Mouse (Mus musculus) naive thymus-derived CD4-positive, alpha-beta T cell, adult 5 months (primary cell): ENCODE data around the gene Gm3285. TPM values are rescaled to one million over a fixed set of nuclear protein-coding genes. Genes with fewer than 3 reads are reported as not detected.

ENCODE experiments used
- polyA plus RNA-seq: library from polyadenylated mRNA; unstranded; fragments of 100-300 nt; shearing (Covaris generic); gene quantifications from one replicate; pipeline ENCODE4 v1.2.1, GENCODE M21; 2017

Gm3285 gene
- not detected for polyA plus RNA-seq

GRCm38 (mm10) chr10:77861675-77862074 lies at the start of gene Gm3285:
Gene Gm3285 (plus strand): TSS chr10:77861975.

GRCm38 (mm10) chr10:77814382-77814781 lies 47.4 kb upstream of the Gm3285 start, which contains the start of gene Gm2696:
Gene Gm2696 (plus strand): TSS chr10:77814682.

GRCm38 (mm10) chr10:77826951-77827350 lies 34.8 kb upstream of the Gm3285 start, which contains the start of gene Krtap10-4:
Gene Krtap10-4 (minus strand): TSS chr10:77827095.

GRCm38 (mm10) chr10:77835647-77836046 lies 26.1 kb upstream of the Gm3285 start, which contains the start of gene Krtap10-10:
Gene Krtap10-10 (plus strand): TSS chr10:77835947.

GRCm38 (mm10) chr10:77846503-77846902 lies 15.3 kb upstream of the Gm3285 start, which contains the start of gene Gm36176:
Gene Gm36176 (plus strand): TSS chr10:77846803.

GRCm38 (mm10) chr10:77852559-77852958 lies 9.2 kb upstream of the Gm3285 start, which contains the start of gene Gm10318:
Gene Gm10318 (plus strand): TSS chr10:77852859.

GRCm38 (mm10) chr10:77902211-77902893 lies 40.6 kb downstream of the Gm3285 start, which contains the start of gene Lrrc3:
Gene Lrrc3 (minus strand): TSS chr10:77902536.

Other genes starting within 250 kb of the Gm3285 start
- gene Ube2g2, start 239.7 kb upstream of the Gm3285 start, polyA plus RNA-seq = 55.7 TPM
- gene Tspear, start 175.4 kb upstream of the Gm3285 start, polyA plus RNA-seq = not detected
- gene Gm19402, start 171.2 kb upstream of the Gm3285 start, polyA plus RNA-seq = not detected
- gene Gm9508, start 164.7 kb upstream of the Gm3285 start, polyA plus RNA-seq = not detected
- gene Gm10272, start 155.3 kb upstream of the Gm3285 start, polyA plus RNA-seq = not detected
- not detected for gene Gm10024, start 150.5 kb upstream of the Gm3285 start, polyA plus RNA-seq
- gene Gm10142, start 146.2 kb upstream of the Gm3285 start, polyA plus RNA-seq = not detected
- not detected for gene Krtap12-1, start 141.4 kb upstream of the Gm3285 start, polyA plus RNA-seq
- not detected for gene Gm10100, start 135.5 kb upstream of the Gm3285 start, polyA plus RNA-seq
- not detected for gene Gm18596, start 119.3 kb upstream of the Gm3285 start, polyA plus RNA-seq
- not detected for gene Gm9736, start 110.6 kb upstream of the Gm3285 start, polyA plus RNA-seq
- gene Gm3233, start 102.3 kb upstream of the Gm3285 start, polyA plus RNA-seq = not detected
- gene Gm3238, start 90.7 kb upstream of the Gm3285 start, polyA plus RNA-seq = not detected
- gene Gm7138, start 85.0 kb upstream of the Gm3285 start, polyA plus RNA-seq = not detected
- not detected for gene Gm3250, start 79.4 kb upstream of the Gm3285 start, polyA plus RNA-seq
- not detected for gene Gm7137, start 73.8 kb upstream of the Gm3285 start, polyA plus RNA-seq
- gene Gm9639, start 66.9 kb upstream of the Gm3285 start, polyA plus RNA-seq = not detected
- not detected for gene Gm19668, start 62.8 kb upstream of the Gm3285 start, polyA plus RNA-seq
- gene Gm9507, start 50.1 kb upstream of the Gm3285 start, polyA plus RNA-seq = not detected
- gene Gm2696, start 47.3 kb upstream of the Gm3285 start, polyA plus RNA-seq = not detected
- gene Krtap10-4, start 34.9 kb upstream of the Gm3285 start, polyA plus RNA-seq = not detected
- gene Krtap10-10, start 26.0 kb upstream of the Gm3285 start, polyA plus RNA-seq = not detected
- gene Gm36176, start 15.2 kb upstream of the Gm3285 start, polyA plus RNA-seq = not detected
- not detected for gene Gm10318, start 9.1 kb upstream of the Gm3285 start, polyA plus RNA-seq
- 0.11 TPM for gene Lrrc3, start 40.6 kb downstream of the Gm3285 start, polyA plus RNA-seq
- not detected for gene Trpm2, start 108.6 kb downstream of the Gm3285 start, polyA plus RNA-seq
- gene 1810043G02Rik, start 116.5 kb downstream of the Gm3285 start, polyA plus RNA-seq = 7.4 TPM
- 128 TPM for gene Pfkl, start 148.1 kb downstream of the Gm3285 start, polyA plus RNA-seq
- gene Dnmt3l, start 180.0 kb downstream of the Gm3285 start, polyA plus RNA-seq = not detected
- 0.22 TPM for gene Aire, start 181.6 kb downstream of the Gm3285 start, polyA plus RNA-seq
- 2.9 TPM for gene Icosl, start 207.3 kb downstream of the Gm3285 start, polyA plus RNA-seq